Mouse (Mus musculus): ENCODE results near the gene Tas2r131. TPM values are rescaled to one million over a fixed set of nuclear protein-coding genes. Genes with fewer than 3 reads are reported as not detected.
"Not testable (repeated sequence)": the region's sequence is repeated elsewhere in the genome, so short reads cannot be mapped to it uniquely, and the experiment has no call there.

Gene Tas2r131
- total RNA-seq (2017), result not detected in 2 replicates

DNA sequence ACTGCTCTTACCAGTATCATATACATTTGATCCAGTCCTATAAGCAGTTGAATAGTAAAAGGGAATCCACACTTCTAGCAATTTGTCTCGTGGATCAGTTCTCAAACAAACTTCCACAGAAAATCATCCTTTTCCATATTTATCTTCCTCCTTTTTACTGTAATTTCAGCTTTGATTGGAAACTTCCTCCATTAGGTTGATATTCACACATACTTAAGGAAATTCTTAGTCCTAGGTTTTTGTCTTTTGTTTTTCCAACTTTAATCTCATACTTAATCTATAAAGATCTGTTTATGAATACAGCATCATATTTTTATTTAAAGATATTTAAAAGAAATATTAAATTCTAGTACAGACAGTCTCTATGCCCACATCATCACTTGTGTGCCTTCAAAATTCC is at the start of gene Tas2r131:
TSS of gene Tas2r131 (minus strand) at position 101 of the 400 bp plus-strand sequence.
- no peak for ATAC-seq (replicated peaks in 1 of 2; ENCODE audit: insufficient read depth in 1 of 2, low FRiP score in 2 of 2, low TSS enrichment in 1 of 2, low read depth in 1 of 2, poor library complexity in 2 of 2, severe bottlenecking in 2 of 2)

- ATAC-seq (replicated peaks in 1 of 2; ENCODE audit: insufficient read depth in 1 of 2, low FRiP score in 2 of 2, low TSS enrichment in 1 of 2, low read depth in 1 of 2, poor library complexity in 2 of 2, severe bottlenecking in 2 of 2), result no peak
Measured at GRCm38 (mm10) chr6:132980865-132981264, 23.1 kb upstream of the Tas2r131 start, which contains the start of gene Tas2r109. Gene Tas2r109, minus strand, starts transcription at chr6:132980965.

DNA sequence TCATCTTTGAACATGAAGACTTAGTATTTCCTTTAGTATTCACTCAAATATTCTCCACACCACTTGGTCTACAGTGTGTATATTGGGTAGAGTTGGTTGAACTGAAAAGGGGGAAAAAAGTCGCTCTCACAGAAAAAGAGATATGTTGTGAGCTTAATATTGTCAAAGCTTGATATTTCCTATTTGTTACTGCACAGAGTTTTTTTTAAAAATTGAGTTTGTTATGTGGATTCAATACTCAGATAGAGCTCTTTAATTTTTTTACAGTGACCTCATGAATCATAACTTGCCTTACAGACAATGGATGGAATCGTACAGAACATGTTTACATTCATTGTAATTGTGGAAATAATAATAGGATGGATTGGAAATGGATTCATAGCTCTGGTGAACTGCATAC is 6.9 kb downstream of the Tas2r131 start, which contains the start of gene Tas2r129:
TSS of gene Tas2r129 (plus strand) at position 301 of the 400 bp plus-strand sequence.
- ATAC-seq (replicated peaks in 1 of 2; ENCODE audit: insufficient read depth in 1 of 2, low FRiP score in 2 of 2, low TSS enrichment in 1 of 2, low read depth in 1 of 2, poor library complexity in 2 of 2, severe bottlenecking in 2 of 2), result no peak

DNA sequence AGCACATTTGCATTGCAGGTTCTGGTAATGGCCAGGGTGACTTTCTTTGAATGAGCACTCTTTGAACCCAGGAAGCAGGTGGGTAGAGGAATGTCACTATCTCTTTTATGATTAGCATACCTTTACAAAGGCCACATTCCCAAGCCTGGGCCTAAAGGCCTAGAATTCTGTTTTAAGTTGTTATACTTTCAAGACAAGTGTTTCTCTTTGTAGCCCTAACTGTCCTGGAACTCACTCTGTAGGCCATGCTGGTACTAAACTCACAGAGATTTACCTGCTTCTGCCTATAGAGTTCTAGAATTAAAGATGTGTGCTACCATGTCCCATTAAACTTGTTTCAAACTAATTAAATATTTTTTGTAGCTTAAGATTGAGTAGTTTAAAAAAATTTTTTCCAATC is 16.3 kb downstream of the Tas2r131 start:
- not testable (repeated sequence) for ATAC-seq (replicated peaks in 1 of 2; ENCODE audit: insufficient read depth in 1 of 2, low FRiP score in 2 of 2, low TSS enrichment in 1 of 2, low read depth in 1 of 2, poor library complexity in 2 of 2, severe bottlenecking in 2 of 2)

- ATAC-seq (replicated peaks in 1 of 2; ENCODE audit: insufficient read depth in 1 of 2, low FRiP score in 2 of 2, low TSS enrichment in 1 of 2, low read depth in 1 of 2, poor library complexity in 2 of 2, severe bottlenecking in 2 of 2), result no peak
Measured at GRCm38 (mm10) chr6:132909351-132909750, 48.4 kb downstream of the Tas2r131 start, which contains the start of gene Tas2r125. Gene Tas2r125, plus strand, starts transcription at chr6:132909651.

Other genes starting within 250 kb of the Tas2r131 start
- gene Tas2r122, start 246.0 kb downstream of the Tas2r131 start, total RNA-seq (2017), result not detected in 2 replicates
- gene Tas2r115, start 219.9 kb downstream of the Tas2r131 start, total RNA-seq (2017), result not detected in 2 replicates
- gene Tas2r124, start 203.2 kb downstream of the Tas2r131 start, total RNA-seq (2017), result not detected in 2 replicates
- gene Tas2r102, start 195.8 kb downstream of the Tas2r131 start, total RNA-seq (2017), result not detected in 2 replicates
- gene Tas2r136, start 179.8 kb downstream of the Tas2r131 start, total RNA-seq (2017), result not detected in 2 replicates
- not detected in 2 replicates for gene Tas2r117, start 155.1 kb downstream of the Tas2r131 start, total RNA-seq (2017)
- not detected in 2 replicates for gene Tas2r123, start 110.8 kb downstream of the Tas2r131 start, total RNA-seq (2017)
- gene Tas2r116, start 102.5 kb downstream of the Tas2r131 start, total RNA-seq (2017), result not detected in 2 replicates
- not detected in 2 replicates for gene Tas2r110, start 89.9 kb downstream of the Tas2r131 start, total RNA-seq (2017)
- gene Tas2r113, start 64.9 kb downstream of the Tas2r131 start, total RNA-seq (2017), result not detected in 2 replicates
- gene Tas2r125, start 48.3 kb downstream of the Tas2r131 start, total RNA-seq (2017), result not detected in 2 replicates
- not detected in 2 replicates for gene Tas2r129, start 6.8 kb downstream of the Tas2r131 start, total RNA-seq (2017)
- gene Tas2r109, start 23.0 kb upstream of the Tas2r131 start, total RNA-seq (2017), result not detected in 2 replicates
- gene Tas2r103, start 79.2 kb upstream of the Tas2r131 start, total RNA-seq (2017), result not detected in 2 replicates
- not detected in 2 replicates for gene Tas2r140, start 97.9 kb upstream of the Tas2r131 start, total RNA-seq (2017)
- 119 and 149 TPM in 2 replicates for gene Smim10l1, start 147.0 kb upstream of the Tas2r131 start, total RNA-seq (2017)

All from hematopoietic stem cell, adult 5-6 weeks (primary cell).